Mouse (Mus musculus) midbrain, embryonic 16.5 days (tissue): ENCODE measurements at regions not wholly inside any gene's neighbourhood (a gene's known extent, or its start where the extent isn't known, plus 50 kb on each side); places are given as distances from the start of the nearest gene placed in this dataset.
A peak's percentile ranks its signal among the peaks of the same experiment; 100 is the strongest.
"Not testable (repeated sequence)": the region's sequence is repeated elsewhere in the genome, so short reads cannot be mapped to it uniquely, and the experiment has no call there.

Experiments used
- ATAC-seq: fragments of 200-750 bp; cut with Nextera tagmentation; 2 replicates; pipeline ENCODE4 v1.8.0; 2017; ENCODE audit warnings: moderate TSS enrichment
- H3K27ac ChIP-seq: fragments of 300-500 bp; sonication (generic); 2 replicates; pipeline ENCODE4 v1.5.1; 2014; ENCODE audit warnings: mild to moderate bottlenecking, low read length, mixed read lengths
- H3K27me3 ChIP-seq: fragments of 300-500 bp; sonication (generic); 2 replicates; pipeline ENCODE4 v1.6.1; 2014; ENCODE audit warnings: low read depth, low read length, mixed read lengths; ENCODE audit not compliant: control insufficient read depth, insufficient read depth
- H3K36me3 ChIP-seq: fragments of 300-500 bp; sonication (generic); 2 replicates; pipeline ENCODE4 v1.6.1; 2014; ENCODE audit warnings: mild to moderate bottlenecking, low read length, moderate library complexity, mixed read lengths; ENCODE audit not compliant: control insufficient read depth, insufficient read depth
- H3K4me1 ChIP-seq: fragments of 300-500 bp; sonication (generic); 2 replicates; pipeline ENCODE4 v1.6.1; 2014; ENCODE audit warnings: mild to moderate bottlenecking, low read length, mixed read lengths; ENCODE audit not compliant: control insufficient read depth, insufficient read depth
- H3K4me2 ChIP-seq: fragments of 300-500 bp; sonication (generic); 2 replicates; pipeline ENCODE4 v1.6.1; 2014; ENCODE audit warnings: mild to moderate bottlenecking, low read length, mixed read lengths
- H3K4me3 ChIP-seq: fragments of 300-500 bp; sonication (generic); 2 replicates; pipeline ENCODE4 v1.5.1; 2014; ENCODE audit warnings: low read depth, mild to moderate bottlenecking, low read length, moderate library complexity, mixed read lengths
- H3K9ac ChIP-seq: fragments of 300-500 bp; sonication (generic); 2 replicates; pipeline ENCODE4 v1.6.1; 2014; ENCODE audit warnings: low read depth, low read length, mixed read lengths
- H3K9me3 ChIP-seq: fragments of 300-500 bp; sonication (generic); replicated peaks from 2 replicates; pipeline ENCODE4 v1.6.1; 2014; ENCODE audit warnings: mild to moderate bottlenecking, low read length, mixed read lengths; ENCODE audit not compliant: control insufficient read depth, poor library complexity, severe bottlenecking
- WGBS: fragments of 180-500 bp; shearing (Covaris S2); extraction: QIAGEN DNeasy Blood & Tissue Kit; methylation state at CpG from one replicate; pipeline ENCODE4 v1.1.7; 2014; 5-methylcytosine and 5-hydroxymethylcytosine counted together

- no peak overlapping the region for H3K4me3 ChIP-seq
- H3K36me3 ChIP-seq = no peaks in the 10 kb centered on the region
- WGBS = 23% methylated on average over 15 of the region's 15 CpGs
- H3K27ac ChIP-seq = peak overlapping the region; percentile 66
- peak overlapping the region; percentile 39 for H3K4me2 ChIP-seq
- no peak overlapping the region; the same call in 1 of the 2 replicates for H3K9ac ChIP-seq
- peaks cover 8% of the 10 kb centered on the region for H3K4me1 ChIP-seq
- H3K27me3 ChIP-seq = no peaks in the 10 kb centered on the region
- peak; percentile 95 for ATAC-seq
- no peaks in the 10 kb centered on the region for H3K9me3 ChIP-seq
Measured at GRCm38 (mm10) chr6:61042667-61043523, 118.1 kb downstream of the Mmrn1 start.

GRCm38 (mm10) chr6:61043524-61044450, 119.0 kb downstream of the Mmrn1 start:
- Histone ChIP-seq H3K9me3 (no peaks in the 10 kb centered on the region), H3K4me3 (no peak overlapping the region), H3K9ac (no peak overlapping the region), H3K4me2 (no peak overlapping the region), H3K27me3 (no peaks in the 10 kb centered on the region), H3K36me3 (no peaks in the 10 kb centered on the region), H3K27ac (peak overlapping the region; percentile 24; the same call in 1 of the 2 replicates), H3K4me1 (peaks cover 8% of the 10 kb centered on the region)
- WGBS = 45% methylated on average over 9 of the region's 9 CpGs
- ATAC-seq = peak; percentile 61

GRCm38 (mm10) chr6:61047667-61048066, 122.9 kb downstream of the Mmrn1 start:
- H3K9ac ChIP-seq, H3K4me2 ChIP-seq, H3K4me3 ChIP-seq, H3K4me1 ChIP-seq, H3K27me3 ChIP-seq, H3K27ac ChIP-seq, H3K36me3 ChIP-seq, H3K9me3 ChIP-seq, ATAC-seq: not testable (repeated sequence)
- 75% methylated on average over 6 of the region's 6 CpGs for WGBS

GRCm38 (mm10) chr6:61063129-61063528, 117.0 kb upstream of the Ccser1 start:
- no peak for ATAC-seq
- Histone ChIP-seq H3K4me3 (no peak overlapping the region), H3K27me3 (no peaks in the 10 kb centered on the region), H3K4me2 (no peak overlapping the region), H3K9me3 (no peaks in the 10 kb centered on the region), H3K27ac (no peak overlapping the region), H3K9ac (no peak overlapping the region), H3K36me3 (no peaks in the 10 kb centered on the region), H3K4me1 (peaks cover 8% of the 10 kb centered on the region)
- WGBS = 30% methylated on average over 4 of the region's 4 CpGs

GRCm38 (mm10) chr6:61065769-61066168, 114.4 kb upstream of the Ccser1 start:
- H3K4me1 ChIP-seq = peaks cover 10% of the 10 kb centered on the region
- no peak overlapping the region for H3K4me3 ChIP-seq
- H3K27me3 ChIP-seq = no peaks in the 10 kb centered on the region
- no peaks in the 10 kb centered on the region for H3K36me3 ChIP-seq
- no peaks in the 10 kb centered on the region for H3K9me3 ChIP-seq
- no peak overlapping the region for H3K9ac ChIP-seq
- no peak overlapping the region for H3K4me2 ChIP-seq
- H3K27ac ChIP-seq = no peak overlapping the region
- no peak for ATAC-seq

- 20% methylated on average over 10 of the region's 10 CpGs for WGBS
- no peak for ATAC-seq
- Histone ChIP-seq H3K4me1 (peaks cover 10% of the 10 kb centered on the region), H3K9ac (no peak overlapping the region), H3K9me3 (no peaks in the 10 kb centered on the region), H3K4me2 (no peak overlapping the region), H3K36me3 (no peaks in the 10 kb centered on the region), H3K4me3 (no peak overlapping the region), H3K27ac (no peak overlapping the region), H3K27me3 (no peaks in the 10 kb centered on the region)
Measured at GRCm38 (mm10) chr6:61066501-61067282, 113.4 kb upstream of the Ccser1 start.

GRCm38 (mm10) chr6:61067355-61068116, 112.6 kb upstream of the Ccser1 start:
- peak; percentile 67; the same call in 1 of the 2 replicates for ATAC-seq
- H3K4me2 ChIP-seq = peak overlapping the region; percentile 31
- 9% methylated on average over 10 of the region's 10 CpGs for WGBS

GRCm38 (mm10) chr6:61068117-61068489, 112.0 kb upstream of the Ccser1 start:
- 4% methylated on average over 1 of the region's 1 CpGs for WGBS
- Histone ChIP-seq H3K4me3 (no peak overlapping the region), H3K4me2 (peak overlapping the region; percentile 31; the same call in 1 of the 2 replicates), H3K9ac (no peak overlapping the region), H3K36me3 (no peaks in the 10 kb centered on the region), H3K27me3 (no peaks in the 10 kb centered on the region), H3K4me1 (peaks cover 10% of the 10 kb centered on the region), H3K27ac (no peak overlapping the region), H3K9me3 (no peaks in the 10 kb centered on the region)
- ATAC-seq = no peak

More at GRCm38 (mm10) chr6:61067355-61068116, 112.6 kb upstream of the Ccser1 start:
- peaks cover 10% of the 10 kb centered on the region for H3K4me1 ChIP-seq
- H3K27me3 ChIP-seq = no peaks in the 10 kb centered on the region
- H3K36me3 ChIP-seq = no peaks in the 10 kb centered on the region
- H3K4me3 ChIP-seq = no peak overlapping the region
- no peak overlapping the region for H3K27ac ChIP-seq
- H3K9me3 ChIP-seq = no peaks in the 10 kb centered on the region
- H3K9ac ChIP-seq = 0 out of 2 replicates have a peak overlapping the region, but pooled peaks have one; percentile 10
